Mouse (Mus musculus): Measurements from ENCODE around the gene Mybph.

Gene Mybph

DNA sequence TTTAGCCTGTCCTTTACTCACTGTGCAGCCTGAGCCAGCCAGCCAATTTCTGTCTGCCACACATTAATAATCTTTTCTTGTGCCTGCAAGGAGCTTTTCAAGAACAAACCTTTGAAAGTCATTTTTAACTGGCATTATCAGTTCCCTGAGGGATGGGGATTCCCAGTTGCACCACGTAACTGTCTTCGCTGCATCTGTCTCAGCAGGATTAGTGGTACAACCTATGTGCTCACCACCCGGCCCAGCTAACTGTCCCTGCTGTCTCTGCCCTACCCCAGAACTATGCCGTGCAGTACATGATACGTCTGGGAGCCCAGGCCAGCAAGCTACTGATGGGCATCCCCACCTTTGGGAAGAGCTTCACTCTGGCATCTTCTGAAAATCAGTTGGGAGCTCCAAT lies 5.0 kb upstream of the Mybph start:
- DNase-seq (ENCODE audit: low read depth): no peak

- no peak for DNase-seq (ENCODE audit: low read depth)
These were observed 4.1 kb upstream of the Mybph start for GRCm38 (mm10) chr1:134188989-134189729.

DNA sequence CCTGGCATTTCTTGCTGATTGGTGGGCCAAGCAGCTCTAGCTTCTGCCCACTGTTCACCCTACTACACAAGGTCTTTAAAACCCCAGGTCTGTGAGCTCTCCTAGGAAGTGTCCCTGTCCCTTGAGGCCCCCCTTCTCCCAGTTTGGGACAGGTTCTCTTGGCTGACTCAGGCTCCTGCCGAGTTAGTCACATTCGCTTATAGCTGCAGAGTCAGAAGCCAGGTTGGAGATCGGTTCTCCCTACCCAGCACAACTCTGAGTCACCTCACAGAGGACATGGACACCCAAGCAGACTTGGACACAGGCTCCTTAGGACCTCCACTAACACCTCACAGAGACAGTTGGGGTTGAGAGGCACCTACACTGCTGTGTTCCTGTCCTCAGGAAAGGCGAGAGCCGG lies 2.1 kb upstream of the Mybph start:
- no peak for DNase-seq (ENCODE audit: low read depth)

DNA sequence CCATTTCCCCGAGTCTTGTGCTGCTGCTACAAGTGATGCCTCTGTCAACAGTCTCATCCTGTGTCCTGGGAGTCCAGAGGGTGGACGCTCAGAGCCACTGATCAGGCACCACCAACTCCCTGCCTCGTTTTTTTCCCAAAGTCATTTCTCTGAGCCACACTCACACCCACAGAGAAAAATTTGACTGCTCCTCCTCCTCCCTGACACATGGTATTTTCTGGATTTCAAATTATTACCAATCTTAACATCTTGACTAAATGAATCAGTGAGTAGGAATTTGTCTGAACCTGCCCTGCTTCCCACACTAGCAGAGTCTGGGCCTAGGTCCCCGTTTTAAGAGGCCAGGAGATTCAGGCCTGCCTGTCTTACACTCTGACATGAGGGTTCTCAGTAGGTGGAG lies 1.2 kb upstream of the Mybph start:
- DNase-seq (ENCODE audit: low read depth): peak; percentile 64

GRCm38 (mm10) chr1:134193674-134194197 lies 488 bp downstream of the Mybph start:
- no peak for DNase-seq (ENCODE audit: low read depth)

GRCm38 (mm10) chr1:134194298-134195022 lies 1.2 kb downstream of the Mybph start:
- DNase-seq (ENCODE audit: low read depth): no peak

DNA sequence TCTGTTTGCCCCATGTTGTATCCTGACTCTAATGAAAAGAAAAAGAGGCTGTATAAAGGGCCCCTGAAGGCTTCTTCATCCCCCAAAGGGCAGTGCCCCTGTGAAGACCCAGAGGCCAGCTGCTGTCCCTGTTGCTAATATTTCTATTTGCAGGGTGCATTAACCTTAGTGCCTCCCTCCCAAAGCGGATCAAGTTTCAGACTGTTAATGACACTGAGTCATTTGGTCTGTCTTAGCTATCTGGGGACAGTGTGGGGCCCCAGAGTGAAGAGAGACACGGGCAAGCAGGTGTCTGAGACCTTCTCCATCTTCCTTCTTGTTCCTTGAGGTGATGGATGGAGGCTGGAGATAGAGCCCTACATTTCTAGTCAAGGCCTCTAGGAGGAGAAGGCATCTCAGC lies 1.9 kb downstream of the Mybph start:
- DNase-seq (ENCODE audit: low read depth): no peak

- no peak for DNase-seq (ENCODE audit: low read depth)
These were observed 2.3 kb downstream of the Mybph start for GRCm38 (mm10) chr1:134195571-134195970.

DNA sequence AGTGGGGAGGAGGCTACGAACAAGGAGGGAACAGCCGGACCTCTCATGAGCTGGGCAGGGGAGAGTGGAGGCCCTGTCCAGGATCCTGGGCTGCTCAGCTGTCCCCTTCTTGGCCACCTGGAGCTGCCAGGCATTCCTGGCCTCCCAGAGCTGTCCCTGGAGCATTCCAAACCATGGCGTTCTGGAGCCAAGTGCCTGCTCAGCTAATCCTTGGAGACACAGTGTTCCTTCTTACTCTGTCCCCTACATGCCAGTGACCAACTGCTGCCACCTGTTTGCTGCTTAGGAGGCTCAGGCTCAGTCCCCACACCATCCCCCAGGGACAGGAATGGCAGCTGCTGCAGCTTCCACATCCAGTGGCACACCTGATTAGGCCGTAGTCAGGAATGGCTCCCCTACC lies 2.7 kb downstream of the Mybph start:
- no peak for DNase-seq (ENCODE audit: low read depth)

DNA sequence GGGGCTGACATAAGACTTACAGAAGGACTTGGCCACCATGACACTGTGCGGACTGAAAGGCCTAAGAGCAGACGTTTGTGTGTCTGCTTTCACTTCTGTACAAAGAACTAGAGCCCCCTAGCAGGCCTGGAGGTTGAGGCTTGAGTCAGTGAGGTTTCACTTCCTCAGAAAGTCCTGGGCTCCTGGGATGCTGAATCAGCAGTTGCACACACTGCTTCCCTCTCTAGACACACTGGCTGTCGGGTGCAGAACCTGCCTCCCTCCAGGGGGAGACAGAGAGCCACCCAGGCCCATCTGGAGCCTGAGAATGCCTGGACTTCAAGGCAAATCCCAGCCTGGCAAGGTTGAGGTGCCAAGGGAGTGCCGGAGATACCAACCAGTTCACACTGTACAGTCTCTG lies 3.1 kb downstream of the Mybph start:
- DNase-seq (ENCODE audit: low read depth): no peak

- no peak for DNase-seq (ENCODE audit: low read depth)
These were observed 4.2 kb downstream of the Mybph start for GRCm38 (mm10) chr1:134197325-134197982.

- no peak for DNase-seq (ENCODE audit: low read depth)
These were observed 5.1 kb downstream of the Mybph start for GRCm38 (mm10) chr1:134198197-134198995.

DNA sequence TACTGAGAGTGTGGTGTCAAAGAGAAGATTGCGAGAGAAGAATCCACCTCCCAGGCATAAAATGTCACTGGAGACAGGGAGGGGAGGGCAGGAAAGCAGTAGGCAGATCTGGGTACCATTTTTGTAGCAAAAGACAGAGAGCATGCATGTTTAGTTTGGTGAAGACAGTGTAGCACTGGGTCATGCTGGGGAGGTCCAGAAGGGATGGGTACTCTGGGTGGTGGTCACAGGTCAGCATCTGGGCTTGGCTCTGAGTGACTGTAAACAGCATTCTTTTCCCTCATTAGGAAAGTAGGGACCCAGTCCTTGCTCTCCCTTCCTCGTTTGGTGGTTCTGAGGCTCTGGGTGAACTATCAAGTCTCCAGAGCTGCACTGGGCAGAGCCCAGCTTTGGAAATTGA lies 7.2 kb downstream of the Mybph start:
- no peak for DNase-seq (ENCODE audit: low read depth)

- no peak for DNase-seq (ENCODE audit: low read depth)
These were observed 7.9 kb downstream of the Mybph start for GRCm38 (mm10) chr1:134200998-134201686.

DNA sequence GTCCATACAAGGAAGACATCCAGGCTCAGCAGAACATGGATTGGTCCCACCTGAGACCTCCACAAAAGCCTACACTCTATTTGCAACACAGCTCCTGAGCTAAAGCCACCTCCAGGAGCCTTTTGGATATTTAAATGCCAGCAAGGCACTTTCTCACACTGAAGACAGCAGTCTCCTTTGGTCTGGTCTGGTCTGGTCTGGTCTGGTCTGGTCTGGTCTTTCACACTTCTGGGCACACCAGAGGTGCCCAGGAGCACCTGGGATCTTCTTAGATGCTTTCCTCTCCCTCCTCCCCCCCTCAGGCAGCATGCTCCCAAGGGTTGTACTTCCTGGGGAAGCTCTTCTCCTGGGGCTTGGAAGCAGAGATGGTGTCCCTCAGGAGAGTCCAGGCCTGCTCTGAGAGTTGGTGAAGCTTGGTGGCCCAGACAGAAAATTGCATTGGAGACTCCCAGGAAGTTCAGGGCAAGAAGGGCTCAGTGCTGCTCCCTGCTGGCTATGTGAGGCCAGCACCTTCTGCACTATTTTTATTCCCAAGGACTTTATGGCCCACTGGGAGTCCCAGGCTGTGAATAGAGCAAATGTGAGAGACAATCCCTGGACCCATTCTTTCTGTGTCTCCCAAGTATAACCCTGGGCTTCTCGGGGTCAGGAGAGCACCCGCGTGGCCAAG lies 8.6 kb downstream of the Mybph start:
- no peak for DNase-seq (ENCODE audit: low read depth)

DNA sequence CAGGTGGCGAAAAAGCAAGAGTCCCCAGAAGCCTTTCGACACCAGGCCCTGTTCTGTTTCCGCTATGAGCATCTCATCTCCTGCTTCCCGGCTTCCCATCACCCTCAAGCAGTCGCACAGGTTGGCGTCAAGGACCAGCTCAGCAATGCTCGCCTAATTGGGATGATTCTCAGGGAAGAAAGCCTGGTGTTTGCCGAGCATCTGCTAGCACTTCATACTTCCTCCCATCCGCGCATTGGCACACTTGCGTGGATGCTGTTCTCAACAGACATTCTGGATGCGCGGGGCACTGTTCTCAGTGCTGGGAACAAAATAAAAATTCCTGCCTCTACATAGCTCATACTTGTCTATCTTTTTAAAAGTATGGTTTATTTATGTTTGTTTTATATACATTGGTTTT lies 11.0 kb downstream of the Mybph start:
- no peak for DNase-seq (ENCODE audit: low read depth)

DNA sequence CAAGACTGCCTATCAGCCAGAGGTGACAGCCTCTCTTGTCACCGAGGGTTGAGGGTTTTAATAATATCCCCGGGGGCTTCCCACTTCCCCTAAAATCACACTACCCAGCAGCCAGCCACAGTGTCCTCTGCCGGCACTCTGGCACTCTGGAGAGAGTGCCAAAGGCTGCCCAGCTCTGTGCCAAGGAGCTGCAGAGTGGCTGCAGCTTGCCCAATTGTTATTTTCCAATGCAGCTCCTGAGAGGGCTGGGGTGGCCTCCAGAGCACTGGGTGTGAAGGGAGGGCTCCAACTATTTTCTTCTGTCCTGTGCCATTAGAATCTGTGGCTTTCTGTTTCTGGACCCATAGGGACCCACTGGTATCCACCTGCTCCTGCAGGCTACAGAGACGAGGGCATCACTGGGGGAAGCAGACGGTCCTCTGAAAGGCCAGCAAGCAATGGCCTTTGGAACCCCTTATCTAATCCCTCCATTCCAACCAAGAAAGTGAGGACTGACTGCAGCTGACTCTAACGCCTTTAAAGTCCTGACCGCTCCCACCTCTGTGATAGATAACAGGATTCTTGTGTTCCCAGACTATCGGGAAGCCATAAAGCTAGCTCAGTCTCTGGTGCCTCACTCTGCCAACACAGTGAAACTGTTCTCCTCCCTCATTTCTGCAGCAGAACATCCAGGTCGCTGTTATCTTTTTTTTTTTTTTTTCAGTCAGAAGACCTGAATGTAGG lies 12.2 kb downstream of the Mybph start:
- DNase-seq (ENCODE audit: low read depth): no peak

GRCm38 (mm10) chr1:134206085-134206484 lies 12.8 kb downstream of the Mybph start:
- DNase-seq (ENCODE audit: low read depth): no peak

DNA sequence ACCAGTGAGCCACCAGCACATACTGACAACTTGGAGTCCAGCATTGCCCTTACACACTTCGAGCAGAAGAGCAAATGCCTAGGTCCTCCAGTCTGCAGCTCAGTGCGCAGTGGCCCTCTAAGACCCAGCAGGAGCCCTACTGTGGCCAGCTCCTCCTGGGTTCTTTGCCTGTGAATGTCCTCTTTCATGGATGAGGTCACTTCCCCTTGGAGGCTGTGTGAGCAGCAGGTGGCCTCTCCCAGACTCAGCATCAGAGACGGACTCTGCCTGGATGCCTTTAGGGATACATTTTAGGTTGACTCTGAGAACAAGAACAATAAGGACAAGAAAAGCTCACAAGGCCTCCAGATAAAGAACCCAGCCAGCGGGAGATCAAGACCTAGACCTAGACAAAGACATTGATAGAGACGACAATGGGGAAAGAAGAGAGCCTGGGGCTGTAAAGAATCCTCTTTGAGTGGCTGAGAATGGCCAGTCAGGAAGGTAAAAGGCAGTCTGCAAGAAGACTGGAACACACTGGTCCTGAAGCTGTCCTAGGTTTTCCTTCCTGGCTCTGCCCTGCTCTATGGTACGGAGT lies 17.0 kb downstream of the Mybph start:
- DNase-seq (ENCODE audit: low read depth): no peak

DNA sequence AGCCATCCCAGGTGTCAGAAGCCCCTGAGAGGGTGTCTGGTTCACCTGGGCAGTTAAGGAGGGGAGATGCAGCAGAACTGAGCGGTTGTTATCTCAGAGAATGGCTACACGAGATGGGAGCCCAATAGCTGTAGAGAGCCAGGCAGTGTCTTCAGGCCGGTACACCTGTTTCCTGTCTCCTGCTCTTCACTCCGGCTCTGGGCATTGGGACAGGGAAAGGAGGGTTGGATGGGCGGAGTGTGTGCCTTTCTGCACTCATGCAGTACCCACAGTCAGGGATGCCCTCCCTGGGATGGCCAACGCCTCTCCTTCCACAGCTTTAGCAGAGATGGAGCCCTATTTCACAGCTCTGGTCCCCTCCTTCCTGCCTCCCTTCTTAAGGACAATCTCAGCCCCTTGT lies 17.8 kb downstream of the Mybph start:
- no peak for DNase-seq (ENCODE audit: low read depth)
